Mouse (Mus musculus) A20 (cell line): ENCODE measurements around the gene Trim67.

Experiments
- DNase-seq: peaks from one replicate; pipeline ENCODE4 v3.0.0-alpha.2; 2011; ENCODE audit warnings: low read depth, low spot score

Gene Trim67

GRCm38 (mm10) chr8:124792708-124793107 lies at the start of gene Trim67:
TSS of gene Trim67 (plus strand) at chr8:124793092.
- peak; percentile 87 for DNase-seq

- no peak for DNase-seq
Measured at GRCm38 (mm10) chr8:124746661-124747060, 46.2 kb upstream of the Trim67 start.

GRCm38 (mm10) chr8:124751191-124751590 lies 41.7 kb upstream of the Trim67 start:
- peak; percentile 61 for DNase-seq

- peak; percentile 86 for DNase-seq
Measured at GRCm38 (mm10) chr8:124751709-124752173, 41.2 kb upstream of the Trim67 start, which contains the start of gene Fam89a. TSS of gene Fam89a (minus strand) at chr8:124751832.

GRCm38 (mm10) chr8:124752325-124752862 lies 40.5 kb upstream of the Trim67 start:
- DNase-seq = no peak

- DNase-seq = no peak
Measured at GRCm38 (mm10) chr8:124754101-124754791, 38.6 kb upstream of the Trim67 start.

GRCm38 (mm10) chr8:124754792-124755190 lies 38.1 kb upstream of the Trim67 start:
- DNase-seq = no peak

GRCm38 (mm10) chr8:124755481-124755880 lies 37.4 kb upstream of the Trim67 start:
- no peak for DNase-seq

GRCm38 (mm10) chr8:124756153-124756552 lies 36.7 kb upstream of the Trim67 start:
- no peak for DNase-seq

GRCm38 (mm10) chr8:124756601-124757000 lies 36.3 kb upstream of the Trim67 start:
- DNase-seq = peak; percentile 81

- peak; percentile 76 for DNase-seq
Measured at GRCm38 (mm10) chr8:124758544-124758943, 34.3 kb upstream of the Trim67 start.

- DNase-seq = no peak
Measured at GRCm38 (mm10) chr8:124763061-124763460, 29.8 kb upstream of the Trim67 start.

- no peak for DNase-seq
Measured at GRCm38 (mm10) chr8:124772389-124772788, 20.5 kb upstream of the Trim67 start.

- peak; percentile 69 for DNase-seq
Measured at GRCm38 (mm10) chr8:124775695-124776094, 17.2 kb upstream of the Trim67 start.

GRCm38 (mm10) chr8:124780236-124780635 lies 12.7 kb upstream of the Trim67 start:
- no peak for DNase-seq

- no peak for DNase-seq
Measured at GRCm38 (mm10) chr8:124782431-124782830, 10.5 kb upstream of the Trim67 start.

GRCm38 (mm10) chr8:124783228-124783627 lies 9.7 kb upstream of the Trim67 start:
- no peak for DNase-seq

GRCm38 (mm10) chr8:124784613-124785012 lies 8.3 kb upstream of the Trim67 start:
- DNase-seq = no peak

GRCm38 (mm10) chr8:124790676-124791075 lies 2.2 kb upstream of the Trim67 start:
- DNase-seq = peak; percentile 67

GRCm38 (mm10) chr8:124791751-124792150 lies 1.1 kb upstream of the Trim67 start:
- DNase-seq = no peak

GRCm38 (mm10) chr8:124792186-124792585 lies 706 bp upstream of the Trim67 start:
- peak; percentile 68 for DNase-seq

GRCm38 (mm10) chr8:124793172-124793651 lies 320 bp downstream of the Trim67 start:
- peak; percentile 78 for DNase-seq
